Mouse (Mus musculus) retina, embryonic 14.5 days (tissue): ENCODE measurements around the gene Fgfr2.

ENCODE experiments used
- DNase-seq: peaks from one replicate; pipeline ENCODE4 v3.0.0-alpha.2; 2015; ENCODE audit warnings: low spot score

The Fgfr2 gene

GRCm38 (mm10) chr7:132773011-132773705 lies 350.0 kb downstream of the Fgfr2 start:
- DNase-seq = no peak

- no peak for DNase-seq
These were observed 350.7 kb downstream of the Fgfr2 start for GRCm38 (mm10) chr7:132772440-132772839.

- no peak for DNase-seq
These were observed 354.4 kb downstream of the Fgfr2 start for GRCm38 (mm10) chr7:132768498-132769344.

GRCm38 (mm10) chr7:132767999-132768370 lies 355.2 kb downstream of the Fgfr2 start:
- no peak for DNase-seq

- peak; percentile 13 for DNase-seq
These were observed 355.7 kb downstream of the Fgfr2 start for GRCm38 (mm10) chr7:132767233-132767998.

GRCm38 (mm10) chr7:132766235-132766871 lies 356.8 kb downstream of the Fgfr2 start:
- DNase-seq = no peak

- no peak for DNase-seq
These were observed 357.4 kb downstream of the Fgfr2 start for GRCm38 (mm10) chr7:132765629-132766186.

- DNase-seq = no peak
These were observed 358.2 kb downstream of the Fgfr2 start for GRCm38 (mm10) chr7:132764896-132765491.

GRCm38 (mm10) chr7:132764314-132764713 lies 358.8 kb downstream of the Fgfr2 start:
- no peak for DNase-seq

- DNase-seq = no peak
These were observed 359.2 kb downstream of the Fgfr2 start for GRCm38 (mm10) chr7:132763911-132764310.

- no peak for DNase-seq
These were observed 359.8 kb downstream of the Fgfr2 start for GRCm38 (mm10) chr7:132763351-132763750.

GRCm38 (mm10) chr7:132761409-132761808 lies 361.7 kb downstream of the Fgfr2 start:
- DNase-seq = no peak

GRCm38 (mm10) chr7:132760589-132761180 lies 362.5 kb downstream of the Fgfr2 start:
- DNase-seq = no peak

- DNase-seq = no peak
These were observed 363.2 kb downstream of the Fgfr2 start for GRCm38 (mm10) chr7:132759926-132760325.

- DNase-seq = no peak
These were observed 363.7 kb downstream of the Fgfr2 start for GRCm38 (mm10) chr7:132759405-132759891.

GRCm38 (mm10) chr7:132758875-132759274 lies 364.3 kb downstream of the Fgfr2 start:
- peak; percentile 23 for DNase-seq

- DNase-seq = no peak
These were observed 366.8 kb downstream of the Fgfr2 start for GRCm38 (mm10) chr7:132756325-132756724.

GRCm38 (mm10) chr7:132754389-132754750 lies 368.8 kb downstream of the Fgfr2 start:
- no peak for DNase-seq

- no peak for DNase-seq
These were observed 369.4 kb downstream of the Fgfr2 start for GRCm38 (mm10) chr7:132753518-132754388.

GRCm38 (mm10) chr7:132751716-132752115 lies 371.4 kb downstream of the Fgfr2 start:
- DNase-seq = no peak
